Mouse (Mus musculus): Measurements from ENCODE around the gene Olfr583.

Olfr583 gene

DNA sequence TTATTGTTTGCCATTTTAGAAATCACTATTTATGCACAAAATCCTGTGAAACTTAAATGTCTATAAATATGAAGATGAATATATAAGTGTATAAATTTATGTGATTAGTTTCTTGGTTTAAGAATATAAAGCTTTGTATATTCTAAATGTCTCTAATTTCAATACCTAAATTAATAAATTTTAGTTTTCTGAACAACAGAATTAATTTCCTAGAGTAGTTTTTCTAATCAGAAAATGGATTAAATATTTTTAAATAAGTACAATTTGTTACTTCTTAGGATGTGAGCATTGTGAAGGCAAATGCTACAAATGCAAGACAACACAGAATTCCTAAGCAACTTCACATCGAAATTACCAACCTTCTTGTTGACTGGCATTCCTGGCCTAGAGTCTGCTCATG lies at the start of gene Olfr583:
TSS of gene Olfr583 (plus strand) at position 301 of the 400 bp plus-strand sequence.
- no peak for DNase-seq

DNA sequence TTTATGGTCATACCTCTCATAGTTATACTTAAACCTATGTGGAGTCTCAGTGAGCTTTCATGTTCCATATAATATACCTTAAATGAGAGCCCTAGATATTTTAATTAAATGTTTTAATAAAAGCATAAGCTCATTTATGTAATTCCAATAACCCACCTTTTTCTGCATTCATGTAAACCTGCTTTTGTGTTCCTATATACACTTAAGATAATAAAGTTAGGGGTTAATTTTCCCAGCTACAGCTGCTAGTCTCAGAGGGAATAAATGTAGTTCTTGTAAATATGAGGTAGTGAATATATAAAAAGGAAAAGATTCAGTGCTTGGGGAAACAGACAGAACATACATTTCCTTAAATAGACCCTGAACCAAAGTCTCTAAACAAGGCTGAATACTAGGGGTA lies 13.4 kb upstream of the Olfr583 start, which contains the start of gene Olfr582:
TSS of gene Olfr582 (plus strand) at position 301 of the 400 bp plus-strand sequence.
- no peak for DNase-seq

DNA sequence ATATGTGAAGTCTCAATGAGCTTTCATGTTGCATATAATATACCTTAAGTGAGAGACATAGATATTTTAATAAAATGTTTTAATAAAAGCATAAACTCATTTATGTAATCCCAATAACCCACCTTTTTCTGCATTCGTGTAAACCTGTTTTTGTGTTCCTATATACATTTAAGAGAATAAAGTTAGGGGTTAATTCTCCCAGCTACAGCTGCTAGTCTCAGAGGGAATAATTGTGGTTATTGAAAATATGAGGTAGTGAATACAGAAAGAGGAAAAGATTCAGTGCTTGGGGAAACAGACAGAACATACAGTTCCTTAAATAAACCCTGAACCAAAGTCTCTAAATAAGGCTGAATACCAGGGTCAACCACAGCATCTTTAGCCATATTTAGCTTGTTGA lies 30.5 kb downstream of the Olfr583 start, which contains the start of gene Olfr584:
TSS of gene Olfr584 (plus strand) at position 301 of the 400 bp plus-strand sequence.
- no peak for DNase-seq

DNA sequence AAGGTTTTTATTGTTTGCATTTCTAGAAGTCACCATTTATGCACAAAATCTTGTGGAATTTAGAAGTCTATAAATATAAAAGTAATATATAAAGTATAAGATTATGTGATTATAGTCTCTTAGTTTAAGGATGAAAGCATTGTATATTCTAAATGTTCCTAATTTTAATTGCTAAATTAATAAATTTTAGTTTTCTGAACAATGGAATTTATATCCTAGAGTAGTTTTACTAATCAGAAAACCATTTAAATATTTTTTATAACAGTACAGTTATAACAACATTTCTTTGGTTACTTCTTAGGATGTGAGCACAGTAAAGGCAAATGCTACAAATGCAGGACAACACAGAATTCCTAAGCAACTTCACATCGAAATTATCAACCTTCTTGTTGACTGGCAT lies 46.3 kb downstream of the Olfr583 start, which contains the start of gene Olfr585:
TSS of gene Olfr585 (plus strand) at position 301 of the 400 bp plus-strand sequence.
- no peak for DNase-seq
